Mouse (Mus musculus) B cell, adult 2 months (primary cell): ENCODE data around the gene Sat2.

Experiments used
- DNase-seq, 2 experiments: peaks; one replicate each; pipeline ENCODE4 v3.0.0; 2022

The Sat2 gene

DNA sequence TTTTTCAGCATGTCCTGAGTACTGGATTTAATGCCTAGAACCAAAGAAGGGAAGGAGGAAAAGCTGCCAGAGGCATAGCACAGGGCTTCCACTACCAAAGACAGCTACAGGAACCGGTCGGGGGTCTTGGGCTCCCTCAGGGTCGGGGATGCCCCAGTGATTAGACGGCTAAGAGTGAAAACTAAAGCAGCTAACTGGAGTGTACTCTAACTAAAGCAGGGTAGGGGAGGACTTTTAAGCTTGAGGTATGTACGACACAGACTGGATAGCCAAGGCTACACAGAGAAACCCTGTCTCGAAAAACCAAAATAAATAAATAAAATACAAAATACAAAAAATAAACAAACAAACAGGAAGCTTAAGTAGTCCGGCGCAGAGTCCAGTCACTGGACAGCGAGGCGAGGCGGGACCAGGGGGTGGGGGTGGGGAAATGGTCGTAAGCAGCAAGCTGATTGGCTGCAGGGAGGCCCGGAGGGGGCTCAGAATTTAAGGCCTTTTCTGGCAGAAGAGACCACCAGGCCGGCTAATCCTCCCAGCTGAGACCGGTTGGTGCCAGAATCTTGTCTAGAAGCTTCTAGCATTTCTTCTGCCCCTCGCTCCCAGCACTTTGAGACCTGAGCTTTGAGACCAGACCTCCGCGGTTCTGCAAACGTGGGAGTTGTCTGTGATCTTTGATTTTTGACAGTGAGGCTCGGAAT lies at the start of gene Sat2:
Gene Sat2 (plus strand): TSS at position 454 of the 698 bp plus-strand sequence.
- DNase-seq: no peak

DNA sequence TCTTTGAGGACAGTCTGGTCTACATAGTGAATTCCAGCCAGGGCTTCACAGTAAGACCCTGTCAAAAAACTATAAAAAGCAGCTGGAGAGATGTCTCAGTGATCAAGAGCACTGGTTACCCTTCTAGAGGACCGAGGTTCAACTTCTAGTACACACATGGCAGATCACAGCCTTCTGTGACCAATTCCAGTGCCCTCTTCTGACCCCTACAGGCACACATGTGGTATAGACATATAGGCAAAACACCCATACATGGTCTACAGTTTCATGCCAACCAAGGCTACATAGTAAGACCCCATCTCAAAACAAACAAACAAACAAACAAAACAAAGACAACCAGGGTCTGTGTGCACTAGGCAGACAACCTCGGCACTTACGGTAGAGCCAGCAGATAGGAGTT lies 46.6 kb upstream of the Sat2 start:
- DNase-seq: peak; percentile 37 to 47

- no peak for DNase-seq
Measured at GRCm38 (mm10) chr11:69576307-69576706, 45.5 kb upstream of the Sat2 start.

GRCm38 (mm10) chr11:69578301-69578700 lies 43.5 kb upstream of the Sat2 start:
- no peak for DNase-seq

GRCm38 (mm10) chr11:69579128-69580017 lies 42.5 kb upstream of the Sat2 start:
- DNase-seq: peak; percentile 98

GRCm38 (mm10) chr11:69580091-69580514 lies 41.7 kb upstream of the Sat2 start, which contains the start of the genes Wrap53 and Trp53:
Gene Wrap53 (minus strand): TSS chr11:69580255.
Gene Trp53 (plus strand): TSS chr11:69580359.
- peak; percentile 91 to 94 for DNase-seq

GRCm38 (mm10) chr11:69580572-69581146 lies 41.2 kb upstream of the Sat2 start:
- DNase-seq: no peak

GRCm38 (mm10) chr11:69581147-69581688 lies 40.6 kb upstream of the Sat2 start:
- DNase-seq: peak; percentile 84 to 86

GRCm38 (mm10) chr11:69581814-69582213 lies 40.0 kb upstream of the Sat2 start:
- DNase-seq: no peak

DNA sequence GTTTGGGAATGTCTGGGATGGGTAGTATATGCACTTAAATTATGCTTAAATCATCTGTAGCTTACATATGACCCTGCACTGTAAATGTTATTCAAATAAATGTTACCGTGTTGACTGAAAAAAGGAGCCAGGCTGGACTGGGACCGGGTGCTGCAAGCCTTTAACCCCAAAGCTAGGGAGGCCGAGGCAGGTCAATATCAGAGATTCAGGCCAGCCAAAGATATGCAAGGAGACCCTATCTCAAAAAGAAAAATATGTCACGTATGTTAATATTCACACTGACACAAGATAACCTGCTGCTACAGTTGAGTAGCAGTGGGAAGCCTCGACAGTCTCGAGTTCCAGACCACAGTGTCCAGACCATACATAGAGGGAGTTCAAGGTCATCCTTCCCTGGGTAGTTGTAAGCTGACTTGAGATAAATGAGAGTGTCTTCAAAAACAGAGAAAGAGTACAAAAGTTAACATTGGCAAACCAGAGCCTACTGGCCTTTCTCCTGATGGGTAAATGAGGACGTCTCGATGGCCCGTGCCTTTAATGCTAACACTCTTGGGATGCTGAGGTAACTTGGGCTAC lies 39.5 kb upstream of the Sat2 start:
- DNase-seq: no peak

- DNase-seq: no peak
Measured at GRCm38 (mm10) chr11:69584008-69584407, 37.8 kb upstream of the Sat2 start.

- no peak for DNase-seq
Measured at GRCm38 (mm10) chr11:69584937-69585336, 36.9 kb upstream of the Sat2 start.

GRCm38 (mm10) chr11:69585718-69586325 lies 36.0 kb upstream of the Sat2 start:
- DNase-seq: no peak

- no peak for DNase-seq
Measured at GRCm38 (mm10) chr11:69589207-69589834, 32.5 kb upstream of the Sat2 start.

GRCm38 (mm10) chr11:69590622-69591021 lies 31.2 kb upstream of the Sat2 start:
- DNase-seq: no peak

- DNase-seq: no peak
Measured at GRCm38 (mm10) chr11:69591424-69591823, 30.4 kb upstream of the Sat2 start.

DNA sequence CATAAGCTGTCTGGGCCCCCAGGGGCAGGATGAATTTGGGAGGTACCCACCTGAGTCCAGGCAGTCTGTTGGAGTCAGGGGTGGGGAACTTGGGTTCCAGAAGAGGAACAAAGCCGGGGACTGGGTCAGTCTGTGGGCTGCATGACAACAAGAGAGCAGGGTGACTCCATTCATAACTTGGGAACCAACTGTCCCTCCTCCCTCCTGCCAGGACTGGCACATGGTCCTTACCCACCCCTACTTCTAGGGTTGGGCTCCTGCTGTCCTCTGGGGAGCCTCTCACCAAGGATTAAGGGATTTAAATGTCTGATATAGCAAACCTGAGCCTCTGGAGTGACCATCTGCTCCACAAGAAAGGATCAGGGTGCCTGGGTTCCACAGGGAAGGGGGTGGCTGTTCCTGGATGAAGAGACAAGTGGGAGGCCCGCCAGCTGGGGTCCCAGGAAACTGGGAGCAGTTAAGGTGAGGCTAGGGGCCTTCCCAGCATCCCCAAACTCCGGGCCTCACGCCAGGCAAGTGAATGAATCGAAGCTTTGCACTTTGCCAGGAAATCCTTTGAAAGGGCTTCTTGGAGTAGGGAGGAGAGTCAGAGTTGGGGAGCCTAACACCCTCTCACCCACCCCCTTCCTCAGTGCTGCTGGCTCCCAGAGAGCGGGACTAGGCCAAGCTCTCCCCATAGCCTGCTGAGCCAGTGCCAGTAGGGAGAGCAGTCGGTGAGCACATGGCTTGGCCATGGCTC lies 29.8 kb upstream of the Sat2 start:
- DNase-seq: no peak

DNA sequence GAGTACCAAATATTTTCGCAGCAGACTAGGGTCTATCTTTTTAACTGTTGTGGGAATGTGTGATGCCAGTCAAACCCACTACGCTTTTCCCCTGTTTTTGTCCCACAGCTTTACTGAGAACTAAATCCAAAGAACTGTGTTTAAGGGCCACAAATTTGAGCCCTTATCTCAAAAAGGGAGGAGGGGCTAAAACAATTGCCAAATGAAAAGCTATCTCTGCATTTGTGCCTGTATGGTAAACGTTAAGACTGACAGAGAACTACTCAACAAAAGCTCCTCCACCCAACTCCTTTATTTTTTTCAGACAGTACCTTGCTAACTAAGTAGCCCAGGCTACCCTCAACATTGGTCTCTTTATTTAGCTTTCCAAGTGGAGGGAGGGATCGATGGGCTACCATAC lies 29.0 kb upstream of the Sat2 start:
- DNase-seq: no peak

GRCm38 (mm10) chr11:69594853-69595252 lies 27.0 kb upstream of the Sat2 start:
- no peak for DNase-seq

DNA sequence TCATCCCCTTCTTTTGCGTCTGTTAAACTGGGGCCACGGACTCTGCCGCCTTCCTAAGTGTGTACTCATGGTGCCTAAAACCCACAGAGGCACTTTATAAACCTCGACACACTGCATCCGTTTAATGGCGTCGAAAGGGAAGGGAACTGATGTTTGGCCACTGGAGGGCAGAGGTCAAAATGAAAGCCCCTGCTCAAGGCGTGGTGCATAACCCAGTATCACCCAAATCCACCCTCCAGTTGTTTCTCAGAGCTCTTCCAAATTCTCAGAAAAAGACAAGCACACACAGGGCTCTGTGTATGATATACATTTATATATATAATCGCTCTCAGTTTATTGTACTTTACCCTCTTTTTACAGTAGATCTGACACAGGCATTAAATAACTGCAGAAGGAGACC lies 22.4 kb upstream of the Sat2 start:
- DNase-seq: no peak

DNA sequence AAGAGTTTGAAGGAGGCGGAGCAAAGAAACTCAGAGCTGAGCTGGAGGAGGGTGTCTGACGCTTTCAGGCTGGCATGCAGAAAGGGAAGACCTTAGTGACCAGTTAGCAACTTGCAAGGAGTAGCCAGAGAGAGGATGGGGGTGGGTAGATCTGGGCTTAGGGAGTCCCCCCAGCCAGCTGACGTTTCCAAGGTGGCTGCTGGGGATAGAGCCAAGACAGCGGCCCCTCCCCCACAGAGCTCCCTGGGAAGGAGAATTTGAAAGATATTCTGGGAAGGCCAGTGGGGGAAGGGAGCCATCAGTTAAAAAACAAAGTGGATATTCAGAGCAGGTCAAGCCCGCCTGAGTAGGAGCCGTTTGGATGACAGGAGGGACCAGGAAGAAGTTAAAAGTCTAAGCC lies 21.7 kb upstream of the Sat2 start:
- no peak for DNase-seq
